Mouse (Mus musculus) heart, postnatal 0 days (tissue): ENCODE measurements around the gene Crat.

Experiments used
- CTCF ChIP-seq: IDR thresholded peaks from 2 replicates; pipeline ENCODE4 v1.5.1; 2016; ENCODE audit warnings: antibody characterized with exemption, control low read depth, low read depth
- EP300 ChIP-seq: IDR thresholded peaks from 2 replicates; pipeline ENCODE4 v1.6.1; 2016; ENCODE audit warnings: antibody characterized with exemption, low read depth

GRCm38 (mm10) chr2:30396246-30396645, 19.4 kb downstream of the Crat start:
- TF ChIP-seq CTCF (no peak), EP300 (no peak)
